Mouse (Mus musculus) lung, postnatal 0 days (tissue): Measurements from ENCODE around the gene Map3k12.

ENCODE experiments used
- CTCF ChIP-seq: IDR thresholded peaks from 2 replicates; pipeline ENCODE4 v1.5.1; 2016; ENCODE audit warnings: antibody characterized with exemption, mild to moderate bottlenecking
- EP300 ChIP-seq: IDR thresholded peaks from 2 replicates; pipeline ENCODE4 v1.6.1; 2016; ENCODE audit warnings: antibody characterized with exemption, mild to moderate bottlenecking, control low read depth

DNA sequence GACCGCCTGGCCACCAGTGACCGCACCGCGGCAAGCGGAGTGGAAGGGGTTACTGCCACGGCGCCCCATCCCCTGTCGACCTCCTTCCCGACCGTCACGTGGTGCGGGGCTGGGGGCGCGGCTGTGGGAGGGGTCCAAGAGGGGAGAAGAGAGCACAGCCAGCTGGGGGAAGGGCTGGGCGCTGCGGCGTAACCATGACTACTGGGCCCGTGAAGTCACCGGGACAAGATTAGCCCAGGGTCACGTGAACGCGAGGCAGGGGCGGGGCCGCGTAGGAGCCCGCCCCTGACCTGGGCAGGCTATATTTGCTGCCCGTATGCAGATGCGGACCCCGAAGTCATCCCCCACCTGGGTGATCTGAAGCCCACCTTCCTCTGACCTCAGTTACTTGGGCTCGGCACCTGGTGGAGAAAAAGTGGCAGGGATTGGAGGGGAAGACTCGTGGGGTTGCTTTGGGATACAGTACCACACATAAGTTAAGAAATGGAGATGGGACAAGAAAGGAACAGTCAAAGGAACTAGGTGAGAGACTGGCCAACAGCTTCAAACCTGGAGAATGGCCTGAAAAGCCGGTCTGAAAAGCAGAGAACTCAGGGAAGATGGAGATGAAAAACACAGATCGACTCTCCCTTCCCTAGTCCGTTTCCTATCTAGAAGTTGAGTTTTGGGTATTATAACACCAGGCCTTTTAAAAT lies 6.1 kb downstream of the Map3k12 start:
- TF ChIP-seq EP300 (no peak), CTCF (peak; percentile 2; the same call in 1 of the 2 replicates)
